Mouse (Mus musculus): ENCODE data around the gene Rnf150. TPM values are rescaled to one million over a fixed set of nuclear protein-coding genes. Genes with fewer than 3 reads are reported as not detected.

Gene Rnf150
- polyA plus RNA-seq, 1 experiment, result 1.5 TPM

GRCm38 (mm10) chr8:83049171-83049601, 186.0 kb downstream of the Rnf150 start:
- Histone ChIP-seq H3K4me1 (replicated peaks; ENCODE audit: control insufficient read depth, insufficient read depth, low read length) (no peaks in the 10 kb centered on the region), H3K4me3 (ENCODE audit: control insufficient read depth, insufficient read depth, low read length) (no peak overlapping the region), H3K36me3 (ENCODE audit: control insufficient read depth, insufficient read depth, low read length) (no peaks in the 10 kb centered on the region), H3K27ac (ENCODE audit: control insufficient read depth, insufficient read depth, low read length) (no peak overlapping the region), H3K27me3 (ENCODE audit: control insufficient read depth, insufficient read depth, low read length) (no peaks in the 10 kb centered on the region)
- 87% methylated on average over 7 of the region's 7 CpGs for WGBS
- no peak for TF ChIP-seq CTCF (IDR thresholded peaks at IDR 0.05; ENCODE audit: borderline replicate concordance, control insufficient read depth, extremely low read depth, insufficient read depth, low read length, poor library complexity)
- TF ChIP-seq POLR2A (IDR thresholded peaks at IDR 0.05; ENCODE audit: control insufficient read depth, extremely low read depth, insufficient read depth, low read length, poor library complexity), result no peak
- no peak for DNase-seq

DNA sequence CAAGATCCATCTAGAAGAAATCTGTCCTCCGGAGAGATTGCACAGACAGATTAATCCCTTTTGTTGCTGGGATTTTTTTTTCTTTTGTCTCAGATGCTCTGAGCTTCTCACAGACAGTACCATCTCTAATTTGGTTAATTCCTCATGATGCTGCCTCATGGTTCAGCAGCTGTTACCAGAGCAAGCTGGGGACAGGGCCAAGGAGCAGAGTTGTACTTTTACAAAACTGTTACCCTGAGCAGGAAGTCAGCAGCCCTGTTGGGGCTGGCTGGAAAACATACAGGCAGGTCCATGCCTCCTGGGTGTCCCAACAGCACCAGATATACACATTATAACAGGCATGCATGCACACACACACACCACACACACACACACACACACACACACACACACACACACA, 186.5 kb downstream of the Rnf150 start:
- TF ChIP-seq CTCF (IDR thresholded peaks at IDR 0.05; ENCODE audit: borderline replicate concordance, control insufficient read depth, extremely low read depth, insufficient read depth, low read length, poor library complexity) (no peak), POLR2A (IDR thresholded peaks at IDR 0.05; ENCODE audit: control insufficient read depth, extremely low read depth, insufficient read depth, low read length, poor library complexity) (no peak)
- no peak for DNase-seq
- Histone ChIP-seq H3K27me3 (ENCODE audit: control insufficient read depth, insufficient read depth, low read length) (no peaks in the 10 kb centered on the region), H3K4me1 (replicated peaks; ENCODE audit: control insufficient read depth, insufficient read depth, low read length) (no peaks in the 10 kb centered on the region), H3K27ac (ENCODE audit: control insufficient read depth, insufficient read depth, low read length) (no peak overlapping the region), H3K36me3 (ENCODE audit: control insufficient read depth, insufficient read depth, low read length) (no peaks in the 10 kb centered on the region), H3K4me3 (ENCODE audit: control insufficient read depth, insufficient read depth, low read length) (no peak overlapping the region)
- 96% methylated on average over 1 of the region's 1 CpGs for WGBS

GRCm38 (mm10) chr8:83052896-83053295, 189.7 kb downstream of the Rnf150 start:
- Histone ChIP-seq H3K4me1 (replicated peaks; ENCODE audit: control insufficient read depth, insufficient read depth, low read length) (no peaks in the 10 kb centered on the region), H3K4me3 (ENCODE audit: control insufficient read depth, insufficient read depth, low read length) (no peak overlapping the region), H3K27me3 (ENCODE audit: control insufficient read depth, insufficient read depth, low read length) (no peaks in the 10 kb centered on the region), H3K36me3 (ENCODE audit: control insufficient read depth, insufficient read depth, low read length) (no peaks in the 10 kb centered on the region), H3K27ac (ENCODE audit: control insufficient read depth, insufficient read depth, low read length) (no peak overlapping the region)
- TF ChIP-seq CTCF (IDR thresholded peaks at IDR 0.05; ENCODE audit: borderline replicate concordance, control insufficient read depth, extremely low read depth, insufficient read depth, low read length, poor library complexity), result no peak
- no peak for DNase-seq
- WGBS, result 98% methylated on average over 4 of the region's 4 CpGs

DNA sequence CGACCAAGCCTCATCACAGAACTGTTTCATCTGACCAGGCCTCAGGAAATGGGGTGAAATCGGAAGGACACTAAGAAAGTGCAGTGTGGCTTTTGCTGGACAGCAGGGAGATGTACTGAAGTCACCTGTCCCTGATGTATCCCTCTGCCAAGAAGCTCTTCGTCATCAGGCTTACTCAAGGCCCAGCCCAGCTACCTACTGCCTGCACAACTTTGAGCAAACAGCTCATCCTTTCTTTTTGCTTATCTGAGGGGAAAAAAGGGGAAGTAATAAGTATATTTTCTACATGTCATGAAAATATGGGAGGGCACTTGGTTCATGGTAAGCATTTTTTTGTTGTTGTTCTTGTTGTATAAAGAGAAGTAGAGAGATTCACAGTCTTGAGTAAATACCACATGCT, 191.6 kb downstream of the Rnf150 start:
- no peaks in the 10 kb centered on the region for H3K4me1 ChIP-seq (replicated peaks; ENCODE audit: control insufficient read depth, insufficient read depth, low read length)
- no peak for TF ChIP-seq POLR2A (IDR thresholded peaks at IDR 0.05; ENCODE audit: control insufficient read depth, extremely low read depth, insufficient read depth, low read length, poor library complexity)
- TF ChIP-seq CTCF (IDR thresholded peaks at IDR 0.05; ENCODE audit: borderline replicate concordance, control insufficient read depth, extremely low read depth, insufficient read depth, low read length, poor library complexity), result no peak
- no peak for DNase-seq
- no peak overlapping the region for H3K27ac ChIP-seq (ENCODE audit: control insufficient read depth, insufficient read depth, low read length)
- no peak overlapping the region for H3K4me3 ChIP-seq (ENCODE audit: control insufficient read depth, insufficient read depth, low read length)
- WGBS, result 68% methylated on average over 3 of the region's 3 CpGs
- H3K27me3 ChIP-seq (ENCODE audit: control insufficient read depth, insufficient read depth, low read length), result no peaks in the 10 kb centered on the region
- H3K36me3 ChIP-seq (ENCODE audit: control insufficient read depth, insufficient read depth, low read length), result no peaks in the 10 kb centered on the region

DNA sequence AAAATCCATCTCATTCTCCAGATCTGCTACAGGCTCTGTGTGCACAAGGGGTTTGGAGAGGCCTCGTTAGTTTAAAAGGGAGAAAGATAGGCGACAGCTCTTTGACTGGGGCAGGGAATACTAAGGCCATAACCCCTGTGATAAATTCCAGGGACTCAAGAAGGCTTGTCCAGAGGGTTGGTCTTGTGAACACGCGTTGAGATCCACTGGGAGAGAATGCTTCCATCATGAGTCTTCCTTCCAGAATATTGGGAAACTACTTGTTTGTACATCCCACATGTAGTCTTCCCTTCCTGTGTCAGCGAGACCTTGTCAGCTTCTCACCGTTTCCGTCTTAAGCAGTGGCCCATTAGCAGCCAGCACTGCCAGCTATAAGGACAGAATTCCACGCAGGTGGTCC, 195.8 kb downstream of the Rnf150 start:
- no peak for DNase-seq
- TF ChIP-seq CTCF (IDR thresholded peaks at IDR 0.05; ENCODE audit: borderline replicate concordance, control insufficient read depth, extremely low read depth, insufficient read depth, low read length, poor library complexity) (no peak), POLR2A (IDR thresholded peaks at IDR 0.05; ENCODE audit: control insufficient read depth, extremely low read depth, insufficient read depth, low read length, poor library complexity) (no peak)
- Histone ChIP-seq H3K36me3 (ENCODE audit: control insufficient read depth, insufficient read depth, low read length) (no peaks in the 10 kb centered on the region), H3K27ac (ENCODE audit: control insufficient read depth, insufficient read depth, low read length) (no peak overlapping the region), H3K27me3 (ENCODE audit: control insufficient read depth, insufficient read depth, low read length) (no peaks in the 10 kb centered on the region), H3K4me1 (replicated peaks; ENCODE audit: control insufficient read depth, insufficient read depth, low read length) (no peaks in the 10 kb centered on the region), H3K4me3 (ENCODE audit: control insufficient read depth, insufficient read depth, low read length) (no peak overlapping the region)
- 95% methylated on average over 8 of the region's 8 CpGs for WGBS

GRCm38 (mm10) chr8:83060076-83060475, 196.9 kb downstream of the Rnf150 start:
- TF ChIP-seq CTCF (IDR thresholded peaks at IDR 0.05; ENCODE audit: borderline replicate concordance, control insufficient read depth, extremely low read depth, insufficient read depth, low read length, poor library complexity) (no peak), POLR2A (IDR thresholded peaks at IDR 0.05; ENCODE audit: control insufficient read depth, extremely low read depth, insufficient read depth, low read length, poor library complexity) (no peak)
- no peaks in the 10 kb centered on the region for H3K4me1 ChIP-seq (replicated peaks; ENCODE audit: control insufficient read depth, insufficient read depth, low read length)
- no peak overlapping the region for H3K27ac ChIP-seq (ENCODE audit: control insufficient read depth, insufficient read depth, low read length)
- no peak overlapping the region for H3K4me3 ChIP-seq (ENCODE audit: control insufficient read depth, insufficient read depth, low read length)
- WGBS, result 92% methylated on average over 2 of the region's 2 CpGs
- no peak for DNase-seq
- H3K36me3 ChIP-seq (ENCODE audit: control insufficient read depth, insufficient read depth, low read length), result no peaks in the 10 kb centered on the region
- H3K27me3 ChIP-seq (ENCODE audit: control insufficient read depth, insufficient read depth, low read length), result no peaks in the 10 kb centered on the region

GRCm38 (mm10) chr8:83061257-83061656, 198.1 kb downstream of the Rnf150 start:
- no peak for TF ChIP-seq CTCF (IDR thresholded peaks at IDR 0.05; ENCODE audit: borderline replicate concordance, control insufficient read depth, extremely low read depth, insufficient read depth, low read length, poor library complexity)
- TF ChIP-seq POLR2A (IDR thresholded peaks at IDR 0.05; ENCODE audit: control insufficient read depth, extremely low read depth, insufficient read depth, low read length, poor library complexity), result no peak
- Histone ChIP-seq H3K4me1 (replicated peaks; ENCODE audit: control insufficient read depth, insufficient read depth, low read length) (no peaks in the 10 kb centered on the region), H3K27ac (ENCODE audit: control insufficient read depth, insufficient read depth, low read length) (no peak overlapping the region), H3K27me3 (ENCODE audit: control insufficient read depth, insufficient read depth, low read length) (no peaks in the 10 kb centered on the region), H3K4me3 (ENCODE audit: control insufficient read depth, insufficient read depth, low read length) (no peak overlapping the region), H3K36me3 (ENCODE audit: control insufficient read depth, insufficient read depth, low read length) (no peaks in the 10 kb centered on the region)
- no peak for DNase-seq
- 94% methylated on average over 5 of the region's 5 CpGs for WGBS
